Mouse (Mus musculus): ENCODE results near the gene Pafah2. TPM values are rescaled to one million over a fixed set of nuclear protein-coding genes. Genes with fewer than 3 reads are reported as not detected.

The Pafah2 gene
- polyA plus RNA-seq, 1 experiment from 2014 or later = 11.1 TPM

GRCm38 (mm10) chr4:134362124-134362523 is 34.0 kb upstream of the Pafah2 start:
- H3K27ac ChIP-seq (replicated peaks in 1 of 2; ENCODE audit: control insufficient read depth in 1 of 2, insufficient read depth in 1 of 2, low read depth in 2 of 2, low read length in 2 of 2) = peak overlapping the region in 1 of 2 experiments; percentile 50; a peak in 1 of 4 replicates
- 30% methylated on average over 9 of the region's 9 CpGs for WGBS
- no peaks in the 10 kb centered on the region for H3K27me3 ChIP-seq (ENCODE audit: control insufficient read depth, insufficient read depth, low read length)
- ATAC-seq (ENCODE audit: insufficient number of reproducible peaks, insufficient read depth, low FRiP score, low read depth) = no peak; the same call in 1 of the 2 replicates
- H3K36me3 ChIP-seq (ENCODE audit: control insufficient read depth, insufficient read depth, low read length) = no peaks in the 10 kb centered on the region
- no peak overlapping the region for H3K4me3 ChIP-seq (ENCODE audit: control insufficient read depth in 1 of 2, insufficient read depth in 1 of 2, low read depth in 1 of 2, low read length in 2 of 2)
- H3K4me1 ChIP-seq (ENCODE audit: control insufficient read depth in 2 of 2, insufficient read depth in 2 of 2, low read length in 2 of 2) = peaks cover 14 to 22% of the 10 kb centered on the region in 2 experiments
- H3K4me2 ChIP-seq (ENCODE audit: low read length) = peak overlapping the region; percentile 6
- no peak overlapping the region for H3K9ac ChIP-seq (ENCODE audit: low read length)
- no peaks in the 10 kb centered on the region for H3K9me3 ChIP-seq (ENCODE audit: control insufficient read depth, low read length)

GRCm38 (mm10) chr4:134362586-134362985 is 33.5 kb upstream of the Pafah2 start:
- H3K9ac ChIP-seq (ENCODE audit: low read length) = no peak overlapping the region
- H3K4me2 ChIP-seq (ENCODE audit: low read length) = peak overlapping the region; percentile 31; the same call in 1 of the 2 replicates
- ATAC-seq (ENCODE audit: insufficient number of reproducible peaks, insufficient read depth, low FRiP score, low read depth) = no peak
- H3K36me3 ChIP-seq (ENCODE audit: control insufficient read depth, insufficient read depth, low read length) = no peaks in the 10 kb centered on the region
- peaks cover 12 to 22% of the 10 kb centered on the region in 2 experiments for H3K4me1 ChIP-seq (ENCODE audit: control insufficient read depth in 2 of 2, insufficient read depth in 2 of 2, low read length in 2 of 2)
- no peaks in the 10 kb centered on the region for H3K27me3 ChIP-seq (ENCODE audit: control insufficient read depth, insufficient read depth, low read length)
- H3K9me3 ChIP-seq (ENCODE audit: control insufficient read depth, low read length) = no peaks in the 10 kb centered on the region
- H3K4me3 ChIP-seq (ENCODE audit: control insufficient read depth in 1 of 2, insufficient read depth in 1 of 2, low read depth in 1 of 2, low read length in 2 of 2) = no peak overlapping the region
- 30% methylated on average over 9 of the region's 9 CpGs for WGBS
- peak overlapping the region in 1 of 2 experiments; percentile 50; a peak in 1 of 4 replicates for H3K27ac ChIP-seq (replicated peaks in 1 of 2; ENCODE audit: control insufficient read depth in 1 of 2, insufficient read depth in 1 of 2, low read depth in 2 of 2, low read length in 2 of 2)

GRCm38 (mm10) chr4:134365280-134365679 is 30.8 kb upstream of the Pafah2 start:
- no peak for ATAC-seq (ENCODE audit: insufficient number of reproducible peaks, insufficient read depth, low FRiP score, low read depth)
- H3K36me3 ChIP-seq (ENCODE audit: control insufficient read depth, insufficient read depth, low read length) = no peaks in the 10 kb centered on the region
- H3K4me2 ChIP-seq (ENCODE audit: low read length) = no peak overlapping the region
- peaks cover 14 to 23% of the 10 kb centered on the region in 2 experiments for H3K4me1 ChIP-seq (ENCODE audit: control insufficient read depth in 2 of 2, insufficient read depth in 2 of 2, low read length in 2 of 2)
- no peak overlapping the region for H3K27ac ChIP-seq (replicated peaks in 1 of 2; ENCODE audit: control insufficient read depth in 1 of 2, insufficient read depth in 1 of 2, low read depth in 2 of 2, low read length in 2 of 2)
- peaks cover 10% of the 10 kb centered on the region for H3K27me3 ChIP-seq (ENCODE audit: control insufficient read depth, insufficient read depth, low read length)
- WGBS = 51% methylated on average over 5 of the region's 5 CpGs
- no peaks in the 10 kb centered on the region for H3K9me3 ChIP-seq (ENCODE audit: control insufficient read depth, low read length)
- H3K9ac ChIP-seq (ENCODE audit: low read length) = no peak overlapping the region
- H3K4me3 ChIP-seq (ENCODE audit: control insufficient read depth in 1 of 2, insufficient read depth in 1 of 2, low read depth in 1 of 2, low read length in 2 of 2) = no peak overlapping the region

- ATAC-seq (ENCODE audit: insufficient number of reproducible peaks, insufficient read depth, low FRiP score, low read depth) = no peak
- Histone ChIP-seq H3K4me2 (ENCODE audit: low read length) (peak overlapping the region; percentile 92), H3K9ac (ENCODE audit: low read length) (peak overlapping the region; percentile 68), H3K27me3 (ENCODE audit: control insufficient read depth, insufficient read depth, low read length) (peaks cover 30% of the 10 kb centered on the region), H3K4me1 (ENCODE audit: control insufficient read depth in 2 of 2, insufficient read depth in 2 of 2, low read length in 2 of 2) (peaks cover 14 to 24% of the 10 kb centered on the region in 2 experiments; a peak in 3 of 4 replicates), H3K4me3 (ENCODE audit: control insufficient read depth in 1 of 2, insufficient read depth in 1 of 2, low read depth in 1 of 2, low read length in 2 of 2) (peak overlapping the region; percentile 54 to 62), H3K27ac (replicated peaks in 1 of 2; ENCODE audit: control insufficient read depth in 1 of 2, insufficient read depth in 1 of 2, low read depth in 2 of 2, low read length in 2 of 2) (no peak overlapping the region), H3K9me3 (ENCODE audit: control insufficient read depth, low read length) (no peaks in the 10 kb centered on the region), H3K36me3 (ENCODE audit: control insufficient read depth, insufficient read depth, low read length) (no peaks in the 10 kb centered on the region)
- 2% methylated on average over 18 of the region's 18 CpGs for WGBS
These were observed 25.4 kb upstream of the Pafah2 start for GRCm38 (mm10) chr4:134370649-134371221.

GRCm38 (mm10) chr4:134371316-134371855 is 24.7 kb upstream of the Pafah2 start:
- Histone ChIP-seq H3K9me3 (ENCODE audit: control insufficient read depth, low read length) (no peaks in the 10 kb centered on the region), H3K27ac (replicated peaks in 1 of 2; ENCODE audit: control insufficient read depth in 1 of 2, insufficient read depth in 1 of 2, low read depth in 2 of 2, low read length in 2 of 2) (no peak overlapping the region), H3K4me1 (ENCODE audit: control insufficient read depth in 2 of 2, insufficient read depth in 2 of 2, low read length in 2 of 2) (peaks cover 14 to 24% of the 10 kb centered on the region in 2 experiments; a peak in 3 of 4 replicates), H3K27me3 (ENCODE audit: control insufficient read depth, insufficient read depth, low read length) (peaks cover 30% of the 10 kb centered on the region), H3K4me3 (ENCODE audit: control insufficient read depth in 1 of 2, insufficient read depth in 1 of 2, low read depth in 1 of 2, low read length in 2 of 2) (peak overlapping the region; percentile 54 to 62), H3K4me2 (ENCODE audit: low read length) (peak overlapping the region; percentile 92), H3K9ac (ENCODE audit: low read length) (peak overlapping the region; percentile 68), H3K36me3 (ENCODE audit: control insufficient read depth, insufficient read depth, low read length) (no peaks in the 10 kb centered on the region)
- under 1% methylated on average over 17 of the region's 17 CpGs for WGBS
- no peak for ATAC-seq (ENCODE audit: insufficient number of reproducible peaks, insufficient read depth, low FRiP score, low read depth)

GRCm38 (mm10) chr4:134372294-134372747 is 23.8 kb upstream of the Pafah2 start:
- Histone ChIP-seq H3K27me3 (ENCODE audit: control insufficient read depth, insufficient read depth, low read length) (peaks cover 30% of the 10 kb centered on the region), H3K4me2 (ENCODE audit: low read length) (peak overlapping the region; percentile 92), H3K4me1 (ENCODE audit: control insufficient read depth in 2 of 2, insufficient read depth in 2 of 2, low read length in 2 of 2) (peaks cover 14 to 24% of the 10 kb centered on the region in 2 experiments; a peak in 3 of 4 replicates), H3K27ac (replicated peaks in 1 of 2; ENCODE audit: control insufficient read depth in 1 of 2, insufficient read depth in 1 of 2, low read depth in 2 of 2, low read length in 2 of 2) (peak overlapping the region in 1 of 2 experiments; percentile 48; a peak in 1 of 4 replicates), H3K9ac (ENCODE audit: low read length) (peak overlapping the region; percentile 68), H3K9me3 (ENCODE audit: control insufficient read depth, low read length) (no peaks in the 10 kb centered on the region), H3K4me3 (ENCODE audit: control insufficient read depth in 1 of 2, insufficient read depth in 1 of 2, low read depth in 1 of 2, low read length in 2 of 2) (peak overlapping the region; percentile 54 to 62), H3K36me3 (ENCODE audit: control insufficient read depth, insufficient read depth, low read length) (no peaks in the 10 kb centered on the region)
- under 1% methylated on average over 16 of the region's 16 CpGs for WGBS
- peak; percentile 57; the same call in 1 of the 2 replicates for ATAC-seq (ENCODE audit: insufficient number of reproducible peaks, insufficient read depth, low FRiP score, low read depth)

GRCm38 (mm10) chr4:134373295-134373694 is 22.8 kb upstream of the Pafah2 start:
- WGBS = 82% methylated on average over 8 of the region's 8 CpGs
- peaks cover 30% of the 10 kb centered on the region for H3K27me3 ChIP-seq (ENCODE audit: control insufficient read depth, insufficient read depth, low read length)
- H3K36me3 ChIP-seq (ENCODE audit: control insufficient read depth, insufficient read depth, low read length) = no peaks in the 10 kb centered on the region
- no peak overlapping the region for H3K4me3 ChIP-seq (ENCODE audit: control insufficient read depth in 1 of 2, insufficient read depth in 1 of 2, low read depth in 1 of 2, low read length in 2 of 2)
- H3K27ac ChIP-seq (replicated peaks in 1 of 2; ENCODE audit: control insufficient read depth in 1 of 2, insufficient read depth in 1 of 2, low read depth in 2 of 2, low read length in 2 of 2) = no peak overlapping the region
- no peak overlapping the region for H3K4me2 ChIP-seq (ENCODE audit: low read length)
- H3K9ac ChIP-seq (ENCODE audit: low read length) = no peak overlapping the region
- no peak for ATAC-seq (ENCODE audit: insufficient number of reproducible peaks, insufficient read depth, low FRiP score, low read depth)
- no peaks in the 10 kb centered on the region for H3K9me3 ChIP-seq (ENCODE audit: control insufficient read depth, low read length)
- peaks cover 17 to 26% of the 10 kb centered on the region in 2 experiments; a peak in 3 of 4 replicates for H3K4me1 ChIP-seq (ENCODE audit: control insufficient read depth in 2 of 2, insufficient read depth in 2 of 2, low read length in 2 of 2)
